Mouse (Mus musculus): ENCODE results near the gene Map2k1.
A peak's percentile ranks its signal among the peaks of the same experiment; 100 is the strongest.

Gene Map2k1

DNA sequence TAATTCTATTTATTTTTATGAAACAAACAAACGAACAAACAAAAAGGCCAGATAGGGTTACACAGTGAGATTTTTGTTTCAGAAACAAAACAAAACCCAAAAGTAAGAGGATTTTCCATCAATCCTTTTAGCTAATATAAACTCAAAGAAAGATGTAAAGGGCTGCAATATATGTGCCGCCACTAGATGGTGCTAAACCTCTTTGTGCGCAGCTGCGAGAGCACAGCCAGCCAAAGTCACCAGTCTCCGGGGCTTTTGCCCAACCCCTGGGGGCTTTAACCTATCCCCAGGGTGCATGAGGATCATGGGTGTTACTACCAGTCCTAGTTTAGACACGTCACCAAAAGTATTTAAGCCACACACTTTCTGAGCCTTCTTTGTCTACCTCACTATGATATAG, 114.5 kb downstream of the Map2k1 start:
- DNase-seq = peak in 1 of 2 experiments; percentile 44

Data from lung, adult 18-20 months (tissue).